Mouse (Mus musculus) MEL (cell line): ENCODE results near the gene Notum. TPM values are rescaled to one million over a fixed set of nuclear protein-coding genes. Genes with fewer than 3 reads are reported as not detected.
A peak's percentile ranks its signal among the peaks of the same experiment; 100 is the strongest.

ENCODE experiments used
- DNase-seq: peaks from one replicate; pipeline ENCODE4 v3.0.0; 2011; ENCODE audit warnings: low read depth, low spot score
- H3K27ac ChIP-seq: 2 replicates; pipeline ENCODE4 v1.5.1; 2012; ENCODE audit warnings: low read depth, mild to moderate bottlenecking, control low read depth, low read length, moderate library complexity; ENCODE audit not compliant: control insufficient read depth
- H3K27me3 ChIP-seq, 2 experiments: fragments of 150-350 bp in 1 of 2; sonication (generic) in 1 of 2; 2 replicates each; pipeline ENCODE4 v1.6.1; 2012; ENCODE audit warnings: low read length in 2 of 2, mild to moderate bottlenecking in 2 of 2, improper control_type of control experiment in 1 of 2, moderate library complexity in 1 of 2; ENCODE audit not compliant: insufficient read depth in 2 of 2, control insufficient read depth in 1 of 2
- H3K36me3 ChIP-seq, 2 experiments: 2 replicates each; pipeline ENCODE4 v1.6.1; 2012 to 2014; ENCODE audit warnings: low read length in 2 of 2, improper control_type of control experiment in 1 of 2, inconsistent platforms in 1 of 2, mild to moderate bottlenecking in 1 of 2; ENCODE audit not compliant: insufficient read depth in 2 of 2, control insufficient read depth in 1 of 2
- H3K4me1 ChIP-seq, 2 experiments: fragments of 150-350 bp in 1 of 2; sonication (generic) in 1 of 2; 2 replicates each; pipeline ENCODE4 v1.6.1; 2012; ENCODE audit warnings: low read length in 2 of 2, improper control_type of control experiment in 1 of 2, mild to moderate bottlenecking in 1 of 2; ENCODE audit not compliant: insufficient read depth in 2 of 2, control insufficient read depth in 1 of 2
- H3K4me3 ChIP-seq, 2 experiments: fragments of 150-350 bp in 1 of 2; sonication (generic) in 1 of 2; 2 replicates each; pipeline ENCODE4 v1.5.1; 2012; ENCODE audit warnings: low read depth in 2 of 2, low read length in 2 of 2, mild to moderate bottlenecking in 2 of 2, moderate library complexity in 2 of 2, control low read depth in 1 of 2, improper control_type of control experiment in 1 of 2; ENCODE audit not compliant: control insufficient read depth in 1 of 2, insufficient read depth in 1 of 2
- H3K79me2 ChIP-seq: 2 replicates; pipeline ENCODE4 v1.6.1; 2012; ENCODE audit warnings: mild to moderate bottlenecking, low read length, moderate library complexity; ENCODE audit not compliant: control insufficient read depth, poor library complexity, insufficient read depth
- H3K9ac ChIP-seq: 2 replicates; pipeline ENCODE4 v1.6.1; 2012; ENCODE audit warnings: low read depth, mild to moderate bottlenecking, control low read depth, low read length, moderate library complexity; ENCODE audit not compliant: control insufficient read depth, poor library complexity, severe bottlenecking
- H3K9me3 ChIP-seq: fragments of 150-350 bp; sonication (generic); replicated peaks from 2 replicates; pipeline ENCODE4 v1.6.1; 2012; ENCODE audit warnings: mild to moderate bottlenecking, low read length, improper control_type of control experiment, moderate library complexity; ENCODE audit not compliant: insufficient read depth
- BHLHE40 ChIP-seq: IDR thresholded peaks from 2 replicates; pipeline ENCODE4 v1.6.1; 2012; ENCODE audit warnings: low read depth, mild to moderate bottlenecking, inconsistent platforms, low read length, improper control_type of control experiment, borderline replicate concordance
- CHD1 ChIP-seq: IDR thresholded peaks from 2 replicates; pipeline ENCODE4 v1.6.1; 2012; ENCODE audit warnings: low read depth, mild to moderate bottlenecking, inconsistent platforms, low read length, improper control_type of control experiment
- CTCF ChIP-seq, 3 experiments: IDR thresholded peaks in 2 of 3; conservative IDR thresholded peaks in 1 of 3; 2 replicates each; pipeline ENCODE4 v1.5.1; 2011 to 2012; ENCODE audit warnings: low read length in 3 of 3, low read depth in 2 of 3, mild to moderate bottlenecking in 2 of 3, improper control_type of control experiment in 1 of 3, inconsistent platforms in 1 of 3, mixed read lengths in 1 of 3, moderate library complexity in 1 of 3; ENCODE audit not compliant: control insufficient read depth in 1 of 3, insufficient read depth in 1 of 3, poor library complexity in 1 of 3, severe bottlenecking in 1 of 3
- ETS1 ChIP-seq: IDR thresholded peaks from 2 replicates; pipeline ENCODE4 v1.6.1; 2012; ENCODE audit warnings: low read depth, mild to moderate bottlenecking, inconsistent platforms, low read length, improper control_type of control experiment, moderate library complexity
- GABPA ChIP-seq: IDR thresholded peaks from 2 replicates; pipeline ENCODE4 v1.6.1; 2012; ENCODE audit warnings: low read depth, mild to moderate bottlenecking, inconsistent platforms, low read length, improper control_type of control experiment, moderate library complexity
- GATA1 ChIP-seq: IDR thresholded peaks from 2 replicates; pipeline ENCODE4 v1.6.1; 2011; ENCODE audit warnings: low read depth, low read length, improper control_type of control experiment
- HCFC1 ChIP-seq: IDR thresholded peaks from 2 replicates; pipeline ENCODE4 v1.6.1; 2012; ENCODE audit warnings: low read depth, mild to moderate bottlenecking, inconsistent platforms, low read length, improper control_type of control experiment, moderate library complexity
- JUND ChIP-seq: IDR thresholded peaks from 2 replicates; pipeline ENCODE4 v1.6.1; 2011; ENCODE audit warnings: low read depth, mild to moderate bottlenecking, improper control_type of control experiment, low read length
- KAT2A ChIP-seq: conservative IDR thresholded peaks from 2 replicates; pipeline ENCODE4 v1.6.1; 2012; ENCODE audit warnings: low read depth, low read length, improper control_type of control experiment, inconsistent platforms
- MEF2A ChIP-seq: IDR thresholded peaks from 2 replicates; pipeline ENCODE4 v1.6.1; 2014; ENCODE audit warnings: low read depth, mild to moderate bottlenecking, inconsistent platforms, low read length, improper control_type of control experiment; ENCODE audit not compliant: poor library complexity, insufficient replicate concordance, severe bottlenecking; ENCODE audit errors: extremely low read depth
- MXI1 ChIP-seq: IDR thresholded peaks from 2 replicates; pipeline ENCODE4 v1.6.1; 2011; ENCODE audit warnings: mild to moderate bottlenecking, low read depth, low read length, improper control_type of control experiment
- MYB ChIP-seq: IDR thresholded peaks from 2 replicates; pipeline ENCODE4 v1.6.1; 2011; ENCODE audit warnings: mild to moderate bottlenecking, low read depth, low read length, improper control_type of control experiment
- RAD21 ChIP-seq: IDR thresholded peaks from 2 replicates; pipeline ENCODE4 v1.6.1; 2011; ENCODE audit warnings: mild to moderate bottlenecking, low read depth, low read length, improper control_type of control experiment
- RCOR1 ChIP-seq: IDR thresholded peaks from 2 replicates; pipeline ENCODE4 v1.6.1; 2012; ENCODE audit warnings: low read depth, mild to moderate bottlenecking, inconsistent platforms, low read length, improper control_type of control experiment
- SIN3A ChIP-seq: IDR thresholded peaks from 2 replicates; pipeline ENCODE4 v1.6.1; 2012; ENCODE audit warnings: low read length, improper control_type of control experiment, inconsistent platforms
- SMC3 ChIP-seq: IDR thresholded peaks from 2 replicates; pipeline ENCODE4 v1.6.1; 2011; ENCODE audit warnings: low read depth, low read length, improper control_type of control experiment
- TAL1 ChIP-seq: IDR thresholded peaks from 2 replicates; pipeline ENCODE4 v1.6.1; 2012; ENCODE audit warnings: mild to moderate bottlenecking, inconsistent platforms, low read length, moderate library complexity, mixed read lengths
- TBP ChIP-seq: IDR thresholded peaks from 2 replicates; pipeline ENCODE4 v1.8.0; 2011; ENCODE audit warnings: low read depth, low read length, improper control_type of control experiment
- USF2 ChIP-seq, 2 experiments: IDR thresholded peaks; 2 replicates each; pipeline ENCODE4 v1.6.1; 2011 to 2012; ENCODE audit warnings: improper control_type of control experiment in 2 of 2, low read length in 2 of 2, borderline replicate concordance in 1 of 2, inconsistent platforms in 1 of 2, low read depth in 1 of 2, mild to moderate bottlenecking in 1 of 2; ENCODE audit not compliant: insufficient read depth in 1 of 2
- ZC3H11A ChIP-seq: IDR thresholded peaks from 2 replicates; pipeline ENCODE4 v1.6.1; 2012; ENCODE audit warnings: low read depth, mild to moderate bottlenecking, inconsistent platforms, low read length, improper control_type of control experiment
- ZMIZ1 ChIP-seq: IDR thresholded peaks from 2 replicates; pipeline ENCODE4 v1.6.1; 2012; ENCODE audit warnings: low read depth, mild to moderate bottlenecking, inconsistent platforms, low read length, improper control_type of control experiment, moderate library complexity
- polyA plus RNA-seq, 2 experiments: library from polyadenylated mRNA; stranded (reverse) in 1 of 2; unstranded in 1 of 2; fragments of >175 nt in 1 of 2; fragments of >200 nt in 1 of 2; gene quantifications; 2 replicates each; pipeline versions ENCODE4 v1.2.1 to v1.2.4; 2012; ENCODE audit warnings: low replicate concordance in 2 of 2, low read depth in 1 of 2; ENCODE audit not compliant: insufficient read length in 2 of 2, insufficient read depth in 1 of 2, missing spikeins in 1 of 2
- total RNA-seq: library from RNA; depleted of rRNA; stranded (reverse); fragments of 300-350 nt; gene quantifications from 2 replicates; pipeline ENCODE4 v1.2.3, GENCODE M21; 2012

Gene Notum
- total and polyA plus RNA-seq, 3 experiments: not detected

- H3K27ac ChIP-seq: no peak overlapping the region
- H3K9ac ChIP-seq: no peak overlapping the region
- peaks cover 2 to 4% of the 10 kb centered on the region in 2 experiments for H3K36me3 ChIP-seq
- no peak overlapping the region for H3K4me3 ChIP-seq
- H3K79me2 ChIP-seq: peaks cover 23% of the 10 kb centered on the region
- DNase-seq: no peak
- no peaks in the 10 kb centered on the region for H3K9me3 ChIP-seq
- no peak for TF ChIP-seq ETS1
- TF ChIP-seq USF2 (IDR thresholded peaks at IDR 0.05; ENCODE audit: borderline replicate concordance in 1 of 2, insufficient read depth in 1 of 2, low read depth in 1 of 2, low read length in 2 of 2): no peak
- TF ChIP-seq MEF2A: no peak
- no peak for TF ChIP-seq TBP
- TF ChIP-seq TAL1: no peak
- no peak for TF ChIP-seq HCFC1
- no peak for TF ChIP-seq CTCF (IDR thresholded peaks at IDR 0.05 in 2 of 3, conservative IDR thresholded peaks at IDR 0.05 in 1 of 3; ENCODE audit: control insufficient read depth in 1 of 3, insufficient read depth in 1 of 3, low read depth in 2 of 3, low read length in 3 of 3, poor library complexity in 1 of 3, severe bottlenecking in 1 of 3)
- no peak for TF ChIP-seq KAT2A
- TF ChIP-seq RCOR1: no peak
- no peak for TF ChIP-seq MYB
- TF ChIP-seq GABPA: no peak
- TF ChIP-seq CHD1: no peak
- no peak for TF ChIP-seq MXI1
- TF ChIP-seq GATA1: no peak
- TF ChIP-seq, all 39 proteins: peak for 0
- no peaks in the 10 kb centered on the region for H3K27me3 ChIP-seq
- peaks cover 0 to 10% of the 10 kb centered on the region in 2 experiments; a peak in 3 of 4 replicates for H3K4me1 ChIP-seq
Measured at GRCm38 (mm10) chr11:120613481-120613972, 47.4 kb downstream of the Notum start.

GRCm38 (mm10) chr11:120612763-120613162 lies 48.2 kb downstream of the Notum start:
- Histone ChIP-seq H3K9me3 (no peaks in the 10 kb centered on the region), H3K9ac (no peak overlapping the region), H3K27me3 (no peaks in the 10 kb centered on the region), H3K79me2 (peaks cover 23% of the 10 kb centered on the region), H3K4me1 (peaks cover 0 to 7% of the 10 kb centered on the region in 2 experiments; a peak in 3 of 4 replicates)
- DNase-seq: peak; percentile 79
- peak; percentile 32; the same call in 1 of the 2 replicates for TF ChIP-seq BHLHE40
- no peak for TF ChIP-seq KAT2A
- peak; percentile 84 for TF ChIP-seq ZC3H11A
- TF ChIP-seq HCFC1: 0 out of 2 replicates have a peak, but pooled peaks have one; percentile 20
- TF ChIP-seq CTCF (IDR thresholded peaks at IDR 0.05 in 2 of 3, conservative IDR thresholded peaks at IDR 0.05 in 1 of 3; ENCODE audit: control insufficient read depth in 1 of 3, insufficient read depth in 1 of 3, low read depth in 2 of 3, low read length in 3 of 3, poor library complexity in 1 of 3, severe bottlenecking in 1 of 3): peak; percentile 86 to 94 (median 89)
- TF ChIP-seq JUND: no peak
- TF ChIP-seq SIN3A: 0 out of 2 replicates have a peak, but pooled peaks have one; percentile 38
- TF ChIP-seq RAD21: peak; percentile 85
- peak; percentile 90 for TF ChIP-seq SMC3
- peak; percentile 30; the same call in 1 of the 2 replicates for TF ChIP-seq ZMIZ1
- TF ChIP-seq, all 39 proteins: peak for 8
- Histone ChIP-seq H3K36me3 (peaks cover 1 to 4% of the 10 kb centered on the region in 2 experiments), H3K4me3 (no peak overlapping the region), H3K27ac (no peak overlapping the region)
